Mouse (Mus musculus): Measurements from ENCODE around the gene Zbtb21. TPM values are rescaled to one million over a fixed set of nuclear protein-coding genes. Genes with fewer than 3 reads are reported as not detected.
"Not testable (repeated sequence)": the region's sequence is repeated elsewhere in the genome, so short reads cannot be mapped to it uniquely, and the experiment has no call there.

The Zbtb21 gene
- polyA plus RNA-seq, 1 experiment from 2014 or later = 11.0 TPM

GRCm38 (mm10) chr16:97952801-97953200, 9.6 kb downstream of the Zbtb21 start:
- H3K9ac ChIP-seq (ENCODE audit: low read depth, low read length) = no peak overlapping the region
- WGBS = 91% methylated on average over 9 of the region's 9 CpGs

GRCm38 (mm10) chr16:97952371-97952770, 10.1 kb downstream of the Zbtb21 start:
- no peak overlapping the region for H3K4me2 ChIP-seq (ENCODE audit: low read length)
- H3K9ac ChIP-seq (ENCODE audit: low read depth, low read length) = no peak overlapping the region
- peaks cover 42% of the 10 kb centered on the region for H3K36me3 ChIP-seq (ENCODE audit: control insufficient read depth, insufficient read depth, low read length)
- no peaks in the 10 kb centered on the region for H3K27me3 ChIP-seq (replicated peaks; ENCODE audit: control insufficient read depth, insufficient read depth, low read length)
- no peak overlapping the region for H3K27ac ChIP-seq (ENCODE audit: low read depth, low read length)
- WGBS = 92% methylated on average over 4 of the region's 4 CpGs
- no peaks in the 10 kb centered on the region for H3K4me1 ChIP-seq (ENCODE audit: control insufficient read depth, insufficient read depth, low read depth, low read length)
- no peaks in the 10 kb centered on the region for H3K9me3 ChIP-seq (ENCODE audit: control insufficient read depth, low read length)
- no peak overlapping the region for H3K4me3 ChIP-seq (ENCODE audit: low read length)
- no peak for ATAC-seq

More at GRCm38 (mm10) chr16:97952801-97953200, 9.6 kb downstream of the Zbtb21 start:
- Histone ChIP-seq H3K4me2 (ENCODE audit: low read length) (no peak overlapping the region), H3K4me1 (ENCODE audit: control insufficient read depth, insufficient read depth, low read depth, low read length) (no peaks in the 10 kb centered on the region), H3K4me3 (ENCODE audit: low read length) (no peak overlapping the region), H3K27ac (ENCODE audit: low read depth, low read length) (no peak overlapping the region), H3K27me3 (replicated peaks; ENCODE audit: control insufficient read depth, insufficient read depth, low read length) (no peaks in the 10 kb centered on the region), H3K9me3 (ENCODE audit: control insufficient read depth, low read length) (no peaks in the 10 kb centered on the region), H3K36me3 (ENCODE audit: control insufficient read depth, insufficient read depth, low read length) (peaks cover 42% of the 10 kb centered on the region)
- no peak for ATAC-seq

- no peaks in the 10 kb centered on the region for H3K4me1 ChIP-seq (ENCODE audit: control insufficient read depth, insufficient read depth, low read depth, low read length)
- H3K27ac ChIP-seq (ENCODE audit: low read depth, low read length) = no peak overlapping the region
- H3K27me3 ChIP-seq (replicated peaks; ENCODE audit: control insufficient read depth, insufficient read depth, low read length) = no peaks in the 10 kb centered on the region
- H3K9me3 ChIP-seq (ENCODE audit: control insufficient read depth, low read length) = no peaks in the 10 kb centered on the region
- H3K4me3 ChIP-seq (ENCODE audit: low read length) = no peak overlapping the region
- no peak for ATAC-seq
- 95% methylated on average over 8 of the region's 8 CpGs for WGBS
- no peak overlapping the region for H3K9ac ChIP-seq (ENCODE audit: low read depth, low read length)
- no peak overlapping the region for H3K4me2 ChIP-seq (ENCODE audit: low read length)
- H3K36me3 ChIP-seq (ENCODE audit: control insufficient read depth, insufficient read depth, low read length) = peaks cover 39% of the 10 kb centered on the region
These were observed 12.4 kb downstream of the Zbtb21 start for GRCm38 (mm10) chr16:97950061-97950460.

GRCm38 (mm10) chr16:97948836-97949235, 13.6 kb downstream of the Zbtb21 start:
- no peak overlapping the region for H3K4me3 ChIP-seq (ENCODE audit: low read length)
- H3K4me1 ChIP-seq (ENCODE audit: control insufficient read depth, insufficient read depth, low read depth, low read length) = no peaks in the 10 kb centered on the region
- H3K9me3 ChIP-seq (ENCODE audit: control insufficient read depth, low read length) = no peaks in the 10 kb centered on the region
- H3K27me3 ChIP-seq (replicated peaks; ENCODE audit: control insufficient read depth, insufficient read depth, low read length) = no peaks in the 10 kb centered on the region
- no peak overlapping the region for H3K9ac ChIP-seq (ENCODE audit: low read depth, low read length)
- H3K27ac ChIP-seq (ENCODE audit: low read depth, low read length) = no peak overlapping the region
- no peak overlapping the region for H3K4me2 ChIP-seq (ENCODE audit: low read length)
- 95% methylated on average over 4 of the region's 4 CpGs for WGBS
- ATAC-seq = no peak
- peaks cover 35% of the 10 kb centered on the region for H3K36me3 ChIP-seq (ENCODE audit: control insufficient read depth, insufficient read depth, low read length)

GRCm38 (mm10) chr16:97946993-97947392, 15.4 kb downstream of the Zbtb21 start:
- not testable (repeated sequence) for ATAC-seq; H3K4me2 ChIP-seq (ENCODE audit: low read length); H3K9ac ChIP-seq (ENCODE audit: low read depth, low read length); H3K27ac ChIP-seq (ENCODE audit: low read depth, low read length); H3K4me3 ChIP-seq (ENCODE audit: low read length); H3K4me1 ChIP-seq (ENCODE audit: control insufficient read depth, insufficient read depth, low read depth, low read length); H3K27me3 ChIP-seq (replicated peaks; ENCODE audit: control insufficient read depth, insufficient read depth, low read length); H3K9me3 ChIP-seq (ENCODE audit: control insufficient read depth, low read length)
- 92% methylated on average over 2 of the region's 2 CpGs for WGBS
- H3K36me3 ChIP-seq (ENCODE audit: control insufficient read depth, insufficient read depth, low read length) = peaks cover 22% of the 10 kb centered on the region

GRCm38 (mm10) chr16:97941844-97942243, 20.6 kb downstream of the Zbtb21 start:
- Histone ChIP-seq H3K4me1 (ENCODE audit: control insufficient read depth, insufficient read depth, low read depth, low read length) (no peaks in the 10 kb centered on the region), H3K27me3 (replicated peaks; ENCODE audit: control insufficient read depth, insufficient read depth, low read length) (no peaks in the 10 kb centered on the region), H3K4me2 (ENCODE audit: low read length) (no peak overlapping the region), H3K36me3 (ENCODE audit: control insufficient read depth, insufficient read depth, low read length) (peaks cover 2% of the 10 kb centered on the region; the same call in 1 of the 2 replicates), H3K4me3 (ENCODE audit: low read length) (no peak overlapping the region), H3K27ac (ENCODE audit: low read depth, low read length) (no peak overlapping the region), H3K9me3 (ENCODE audit: control insufficient read depth, low read length) (no peaks in the 10 kb centered on the region), H3K9ac (ENCODE audit: low read depth, low read length) (no peak overlapping the region)
- no peak for ATAC-seq

- Histone ChIP-seq H3K27me3 (replicated peaks; ENCODE audit: control insufficient read depth, insufficient read depth, low read length) (no peaks in the 10 kb centered on the region), H3K27ac (ENCODE audit: low read depth, low read length) (no peak overlapping the region), H3K4me2 (ENCODE audit: low read length) (no peak overlapping the region), H3K9me3 (ENCODE audit: control insufficient read depth, low read length) (no peaks in the 10 kb centered on the region), H3K36me3 (ENCODE audit: control insufficient read depth, insufficient read depth, low read length) (peaks cover 2% of the 10 kb centered on the region), H3K4me3 (ENCODE audit: low read length) (no peak overlapping the region), H3K9ac (ENCODE audit: low read depth, low read length) (no peak overlapping the region), H3K4me1 (ENCODE audit: control insufficient read depth, insufficient read depth, low read depth, low read length) (no peaks in the 10 kb centered on the region)
- 88% methylated on average over 3 of the region's 3 CpGs for WGBS
- ATAC-seq = no peak
These were observed 21.9 kb downstream of the Zbtb21 start for GRCm38 (mm10) chr16:97940471-97940973.

GRCm38 (mm10) chr16:97935815-97936214, 26.6 kb downstream of the Zbtb21 start:
- Histone ChIP-seq H3K4me2 (ENCODE audit: low read length) (no peak overlapping the region), H3K9me3 (ENCODE audit: control insufficient read depth, low read length) (no peaks in the 10 kb centered on the region), H3K27ac (ENCODE audit: low read depth, low read length) (no peak overlapping the region), H3K4me3 (ENCODE audit: low read length) (no peak overlapping the region), H3K4me1 (ENCODE audit: control insufficient read depth, insufficient read depth, low read depth, low read length) (no peaks in the 10 kb centered on the region), H3K36me3 (ENCODE audit: control insufficient read depth, insufficient read depth, low read length) (peaks cover 2% of the 10 kb centered on the region), H3K9ac (ENCODE audit: low read depth, low read length) (no peak overlapping the region), H3K27me3 (replicated peaks; ENCODE audit: control insufficient read depth, insufficient read depth, low read length) (no peaks in the 10 kb centered on the region; the same call in 1 of the 2 replicates)
- no peak for ATAC-seq
- 81% methylated on average over 3 of the region's 3 CpGs for WGBS

- Histone ChIP-seq H3K4me1 (ENCODE audit: control insufficient read depth, insufficient read depth, low read depth, low read length) (no peaks in the 10 kb centered on the region), H3K4me3 (ENCODE audit: low read length) (no peak overlapping the region), H3K27ac (ENCODE audit: low read depth, low read length) (no peak overlapping the region), H3K27me3 (replicated peaks; ENCODE audit: control insufficient read depth, insufficient read depth, low read length) (no peaks in the 10 kb centered on the region; the same call in 1 of the 2 replicates), H3K36me3 (ENCODE audit: control insufficient read depth, insufficient read depth, low read length) (no peaks in the 10 kb centered on the region), H3K4me2 (ENCODE audit: low read length) (no peak overlapping the region), H3K9me3 (ENCODE audit: control insufficient read depth, low read length) (no peaks in the 10 kb centered on the region), H3K9ac (ENCODE audit: low read depth, low read length) (no peak overlapping the region)
- ATAC-seq = no peak
These were observed 32.2 kb downstream of the Zbtb21 start for GRCm38 (mm10) chr16:97930231-97930630.

- H3K4me1 ChIP-seq (ENCODE audit: control insufficient read depth, insufficient read depth, low read depth, low read length) = no peaks in the 10 kb centered on the region
These were observed 32.9 kb downstream of the Zbtb21 start for GRCm38 (mm10) chr16:97929520-97929919.

More at GRCm38 (mm10) chr16:97929520-97929919, 32.9 kb downstream of the Zbtb21 start:
- H3K9me3 ChIP-seq (ENCODE audit: control insufficient read depth, low read length) = no peaks in the 10 kb centered on the region
- no peaks in the 10 kb centered on the region for H3K36me3 ChIP-seq (ENCODE audit: control insufficient read depth, insufficient read depth, low read length)
- H3K4me3 ChIP-seq (ENCODE audit: low read length) = no peak overlapping the region
- H3K4me2 ChIP-seq (ENCODE audit: low read length) = no peak overlapping the region
- no peak for ATAC-seq
- H3K9ac ChIP-seq (ENCODE audit: low read depth, low read length) = no peak overlapping the region
- H3K27ac ChIP-seq (ENCODE audit: low read depth, low read length) = no peak overlapping the region
- 55% methylated on average over 1 of the region's 1 CpGs for WGBS
- no peaks in the 10 kb centered on the region; the same call in 1 of the 2 replicates for H3K27me3 ChIP-seq (replicated peaks; ENCODE audit: control insufficient read depth, insufficient read depth, low read length)
